Mouse (Mus musculus) liver, postnatal 0 days (tissue): Measurements from ENCODE around the gene Odf2. TPM values are rescaled to one million over a fixed set of nuclear protein-coding genes. Genes with fewer than 3 reads are reported as not detected.

ENCODE experiments used
- ATAC-seq: fragments of 200-750 bp; cut with Nextera tagmentation; 2 replicates; pipeline ENCODE4 v1.8.0; 2017; ENCODE audit warnings: mild to moderate bottlenecking, moderate library complexity
- DNase-seq: peaks from one replicate; pipeline ENCODE4 v3.0.0-alpha.2; 2016
- H3K27ac ChIP-seq: fragments of 300-500 bp; sonication (generic); 2 replicates; pipeline ENCODE4 v1.5.1; 2014; ENCODE audit warnings: antibody characterized with exemption, moderate library complexity, mild to moderate bottlenecking, low read depth
- H3K27me3 ChIP-seq: fragments of 300-500 bp; sonication (generic); 2 replicates; pipeline ENCODE4 v1.6.1; 2014; ENCODE audit warnings: low read length, control low read depth, mixed read lengths; ENCODE audit not compliant: insufficient read depth
- H3K36me3 ChIP-seq: fragments of 300-500 bp; sonication (generic); replicated peaks from 2 replicates; pipeline ENCODE4 v1.6.1; 2014; ENCODE audit warnings: mild to moderate bottlenecking, control low read depth, low read length, moderate library complexity, mixed read lengths; ENCODE audit not compliant: insufficient read depth
- H3K4me1 ChIP-seq: fragments of 300-500 bp; sonication (generic); 2 replicates; pipeline ENCODE4 v1.6.1; 2014; ENCODE audit warnings: antibody characterized with exemption, mild to moderate bottlenecking, control low read depth; ENCODE audit not compliant: insufficient read depth
- H3K4me2 ChIP-seq: fragments of 300-500 bp; sonication (generic); 2 replicates; pipeline ENCODE4 v1.6.1; 2014; ENCODE audit warnings: low read depth, mild to moderate bottlenecking, low read length, moderate library complexity, mixed read lengths
- H3K4me3 ChIP-seq: fragments of 300-500 bp; sonication (generic); 2 replicates; pipeline ENCODE4 v1.5.1; 2014; ENCODE audit warnings: low read depth, low read length
- H3K9ac ChIP-seq: fragments of 300-500 bp; sonication (generic); replicated peaks from 2 replicates; pipeline ENCODE4 v1.6.1; 2014; ENCODE audit warnings: mild to moderate bottlenecking, moderate library complexity
- H3K9me3 ChIP-seq: fragments of 300-500 bp; sonication (generic); 2 replicates; pipeline ENCODE4 v1.6.1; 2016; ENCODE audit warnings: mild to moderate bottlenecking, control low read depth, low read length, mixed read lengths
- CTCF ChIP-seq: sonication (generic); IDR thresholded peaks from 2 replicates; pipeline ENCODE4 v1.5.1; 2016; ENCODE audit warnings: antibody characterized with exemption, low read depth
- EP300 ChIP-seq: IDR thresholded peaks from 2 replicates; pipeline ENCODE4 v1.6.1; 2016; ENCODE audit warnings: antibody characterized with exemption, low read depth, mild to moderate bottlenecking
- WGBS: fragments of 180-500 bp; shearing (Covaris S2); extraction: QIAGEN DNeasy Blood & Tissue Kit; methylation state at CpG from one replicate; pipeline ENCODE4 v1.1.7; 2014; ENCODE audit not compliant: insufficient replicate concordance; 5-methylcytosine and 5-hydroxymethylcytosine counted together
- polyA plus RNA-seq: library from polyadenylated mRNA; unstranded; fragments of >200 nt; fragmentation: Nextera tagmentation; extraction: Ambion mirVana; gene quantifications from 2 replicates; pipeline ENCODE4 v1.2.1, GENCODE M21; 2015

The Odf2 gene
- polyA plus RNA-seq, result 19.0 and 22.1 TPM in 2 replicates

DNA sequence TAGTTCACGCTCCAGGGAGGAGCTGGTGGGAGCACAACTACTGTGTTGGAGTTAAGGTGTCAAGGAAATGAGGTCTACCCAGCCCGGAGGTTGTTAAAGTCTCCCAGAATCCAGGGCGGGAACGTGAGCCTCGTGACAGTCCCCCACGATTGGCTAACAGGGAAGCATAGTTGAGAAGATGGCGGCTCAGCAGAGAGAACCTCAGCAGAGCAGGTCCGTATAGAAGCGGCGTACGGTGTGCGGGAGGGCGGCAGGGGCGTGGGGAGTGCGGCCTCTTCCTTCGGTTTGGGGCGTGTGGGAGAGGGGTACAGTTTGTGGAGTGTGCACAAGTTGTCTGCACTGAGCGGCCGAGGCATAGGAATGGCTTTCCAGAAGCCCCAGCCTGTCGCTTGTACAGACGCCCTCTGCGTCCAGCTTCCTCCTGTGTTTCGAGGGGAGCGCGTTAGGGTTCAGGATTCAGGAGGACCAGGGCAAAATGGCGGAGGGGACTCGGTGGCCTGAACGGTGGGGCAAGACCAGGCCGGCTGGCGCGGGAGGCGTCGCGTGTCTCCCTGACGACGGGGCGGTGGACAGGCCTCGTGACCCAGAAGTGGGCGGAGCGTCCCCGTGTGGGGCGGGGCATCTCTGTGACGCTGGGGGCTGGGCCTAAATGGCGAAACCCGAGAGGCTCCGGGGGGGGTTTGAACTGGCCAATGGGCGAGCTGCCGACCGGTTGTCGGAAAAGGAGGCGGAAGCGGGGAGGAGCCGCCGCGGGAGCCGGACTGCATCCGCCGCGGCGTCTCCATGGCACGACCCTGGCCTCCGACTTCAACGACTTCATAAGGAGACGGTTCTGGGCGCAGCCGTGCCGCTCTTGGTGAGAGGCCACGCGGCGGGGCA lies at the start of gene Odf2:
Gene Odf2 (plus strand): TSS at position 156 of the 879 bp plus-strand sequence.
- WGBS, result under 1% methylated on average over 69 of the region's 70 CpGs
- H3K4me3 ChIP-seq, result peak within 1 kb of the TSS; percentile 99
- H3K27ac ChIP-seq, result peak within 1 kb of the TSS; percentile 97
- H3K27me3 ChIP-seq, result no peaks in the 10 kb centered on the region
- peak; percentile 87 for ATAC-seq
- peak within 1 kb of the TSS; percentile 99 for H3K9ac ChIP-seq
- H3K4me1 ChIP-seq, result peaks cover 19% of the 10 kb centered on the region
- peak within 1 kb of the TSS; percentile 85 for H3K4me2 ChIP-seq
- H3K36me3 ChIP-seq, result peaks cover 28% of the 10 kb centered on the region
- TF ChIP-seq EP300 (no peak), CTCF (0 out of 2 replicates have a peak, but pooled peaks have one; percentile 4)
- no peaks in the 10 kb centered on the region for H3K9me3 ChIP-seq
- DNase-seq, result peak; percentile 100

DNA sequence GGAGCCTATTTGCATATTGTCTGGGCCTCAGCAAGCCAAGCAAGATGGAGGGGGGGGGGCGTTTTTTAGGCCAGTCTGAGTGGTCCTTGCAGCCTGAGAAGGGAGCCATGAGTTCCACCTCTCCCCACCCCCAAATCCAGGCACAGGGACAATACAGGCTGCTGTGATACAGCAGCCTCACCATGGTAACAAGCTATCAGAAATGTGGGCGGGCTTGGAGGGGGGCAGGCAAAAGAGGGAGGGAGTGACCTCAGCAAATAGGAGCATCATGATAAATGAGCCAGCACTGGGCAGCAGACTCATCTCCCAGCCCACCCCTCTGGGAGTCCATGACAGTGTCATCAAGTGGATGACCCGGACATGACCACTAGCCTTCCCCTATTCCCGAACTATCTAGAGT lies 49.6 kb upstream of the Odf2 start:
- Histone ChIP-seq H3K27me3 (no peaks in the 10 kb centered on the region), H3K27ac (no peak overlapping the region), H3K36me3 (peaks cover 19% of the 10 kb centered on the region; the same call in 1 of the 2 replicates), H3K4me3 (no peak overlapping the region), H3K9ac (no peak overlapping the region), H3K4me1 (no peaks in the 10 kb centered on the region), H3K4me2 (no peak overlapping the region), H3K9me3 (no peaks in the 10 kb centered on the region)
- WGBS, result 62% methylated on average over 4 of the region's 4 CpGs
- ATAC-seq (no peak), DNase-seq (no peak)
- TF ChIP-seq EP300 (no peak), CTCF (no peak)

DNA sequence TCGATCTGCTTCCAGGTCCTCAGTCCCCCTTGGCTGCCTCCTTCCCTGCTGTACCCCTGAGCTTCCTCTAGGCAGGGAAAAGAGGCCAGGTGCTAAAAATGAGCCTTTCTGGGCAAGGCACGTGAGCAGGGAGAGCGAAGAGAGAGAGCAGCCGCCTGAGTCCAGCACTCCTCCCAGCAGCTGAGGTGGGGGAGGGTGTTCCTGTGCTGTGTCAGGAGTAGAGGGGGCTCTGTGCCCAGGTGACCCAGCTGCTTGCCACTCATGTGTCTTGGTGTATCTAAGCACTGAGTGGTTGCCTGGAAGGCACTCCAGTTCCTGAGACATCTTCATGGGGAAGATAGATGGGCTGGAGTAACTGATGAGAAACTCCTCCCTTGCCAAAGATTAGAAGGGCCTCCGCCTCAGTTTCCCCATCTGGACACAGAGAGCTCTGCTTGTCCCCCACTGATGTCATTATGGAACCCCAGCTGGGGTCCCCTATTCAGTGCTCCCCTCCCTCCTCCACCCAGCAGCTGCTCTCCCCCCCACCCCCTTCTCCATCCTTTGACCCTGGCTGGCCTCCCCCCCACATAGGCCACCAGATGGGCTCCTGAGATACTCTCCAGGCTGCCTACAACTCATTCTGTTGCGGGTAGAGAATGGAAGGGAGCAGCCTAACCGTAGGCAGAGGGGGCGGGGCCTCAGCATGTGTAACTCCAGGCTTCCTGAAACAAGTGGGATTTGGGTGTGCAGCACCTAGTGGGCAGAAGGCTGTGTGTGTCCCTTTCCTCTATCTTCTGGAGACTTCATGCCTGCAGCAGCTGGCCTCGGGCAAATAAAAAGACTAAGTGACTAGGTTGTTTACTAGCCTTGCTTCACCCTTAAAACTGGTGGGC lies 45.6 kb upstream of the Odf2 start:
- TF ChIP-seq CTCF (no peak), EP300 (no peak)
- Histone ChIP-seq H3K36me3 (peaks cover 14% of the 10 kb centered on the region; the same call in 1 of the 2 replicates), H3K27ac (no peak overlapping the region), H3K4me3 (no peak overlapping the region), H3K9ac (no peak overlapping the region), H3K9me3 (no peaks in the 10 kb centered on the region), H3K4me1 (peaks cover 2% of the 10 kb centered on the region), H3K27me3 (peaks cover 13% of the 10 kb centered on the region; the same call in 1 of the 2 replicates), H3K4me2 (no peak overlapping the region)
- ATAC-seq, result no peak
- no peak for DNase-seq
- WGBS, result 78% methylated on average over 9 of the region's 9 CpGs

DNA sequence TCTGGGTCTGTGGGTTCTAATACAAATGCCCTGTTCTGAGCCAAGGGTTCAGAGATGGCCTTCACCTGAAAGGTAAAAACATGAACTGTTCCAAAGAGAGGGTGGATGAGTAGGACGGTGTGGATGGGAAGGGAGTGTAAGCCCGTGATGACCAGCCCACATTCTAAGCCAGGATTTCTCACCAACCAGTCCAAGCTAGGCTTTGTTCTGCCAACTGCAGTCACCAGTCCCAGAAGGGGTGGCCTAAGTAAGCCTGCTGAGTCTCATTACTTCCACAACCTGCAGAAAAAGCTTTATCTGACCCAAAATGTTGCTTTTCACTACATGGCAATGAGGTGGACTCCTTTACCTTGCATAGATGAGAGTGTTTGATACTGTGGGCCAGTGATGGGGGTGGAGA lies 44.9 kb upstream of the Odf2 start:
- Histone ChIP-seq H3K27me3 (peaks cover 13% of the 10 kb centered on the region; the same call in 1 of the 2 replicates), H3K9me3 (no peaks in the 10 kb centered on the region), H3K9ac (no peak overlapping the region), H3K4me2 (no peak overlapping the region), H3K4me3 (no peak overlapping the region), H3K4me1 (peaks cover 2% of the 10 kb centered on the region), H3K36me3 (peaks cover 14% of the 10 kb centered on the region; the same call in 1 of the 2 replicates), H3K27ac (no peak overlapping the region)
- TF ChIP-seq EP300 (no peak), CTCF (no peak)
- 90% methylated on average over 2 of the region's 2 CpGs for WGBS
- DNase-seq (no peak), ATAC-seq (no peak)

DNA sequence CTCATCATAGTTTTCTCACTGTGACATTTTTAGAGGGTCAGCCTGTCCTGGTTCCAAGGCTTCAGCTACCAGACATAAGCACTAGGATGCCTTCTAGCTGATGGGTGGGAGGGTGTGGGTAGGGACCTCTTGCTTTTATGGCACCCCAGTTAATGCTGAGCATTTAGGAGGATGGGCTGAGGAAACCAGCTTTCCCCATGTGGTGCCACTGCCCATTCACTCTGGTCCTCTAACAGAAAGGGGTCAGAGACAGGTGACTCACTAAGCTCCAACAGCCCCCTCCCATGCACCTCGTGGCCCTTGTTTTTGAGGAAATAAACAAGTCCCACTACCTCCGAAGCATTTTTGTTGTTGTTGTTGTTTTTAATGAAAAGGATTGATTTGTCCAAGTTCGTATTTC lies 44.4 kb upstream of the Odf2 start:
- H3K4me3 ChIP-seq, result no peak overlapping the region
- H3K36me3 ChIP-seq, result peaks cover 14% of the 10 kb centered on the region; the same call in 1 of the 2 replicates
- H3K4me1 ChIP-seq, result peaks cover 2% of the 10 kb centered on the region
- H3K27me3 ChIP-seq, result peaks cover 13% of the 10 kb centered on the region; the same call in 1 of the 2 replicates
- no peak overlapping the region for H3K4me2 ChIP-seq
- H3K9me3 ChIP-seq, result no peaks in the 10 kb centered on the region
- 55% methylated on average over 3 of the region's 3 CpGs for WGBS
- no peak overlapping the region for H3K27ac ChIP-seq
- no peak overlapping the region for H3K9ac ChIP-seq
- ATAC-seq, result no peak
- TF ChIP-seq EP300 (no peak), CTCF (no peak)
- no peak for DNase-seq

DNA sequence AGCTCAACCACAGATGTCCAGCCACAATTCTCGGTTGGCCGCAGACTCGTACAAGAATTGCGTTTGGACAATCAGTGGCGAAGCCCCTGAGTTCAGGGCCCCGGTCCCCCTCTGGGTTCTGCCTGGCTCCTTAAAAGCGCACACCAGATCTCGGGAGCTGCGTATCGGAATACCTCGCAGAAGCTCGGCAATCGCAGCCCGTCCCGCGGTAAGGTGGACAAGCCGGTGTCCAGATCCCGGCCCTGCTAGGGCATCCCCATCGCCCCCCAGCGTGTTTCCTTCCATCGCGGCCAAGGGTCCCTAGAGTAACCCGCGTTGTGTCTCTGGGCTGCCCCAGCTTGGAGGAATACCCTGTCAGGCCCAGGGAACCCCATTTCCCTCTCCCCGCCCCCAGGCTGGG lies 43.4 kb upstream of the Odf2 start:
- H3K9me3 ChIP-seq, result no peaks in the 10 kb centered on the region
- H3K27ac ChIP-seq, result no peak overlapping the region
- TF ChIP-seq EP300 (no peak), CTCF (no peak)
- H3K9ac ChIP-seq, result no peak overlapping the region
- no peak for ATAC-seq
- 50% methylated on average over 25 of the region's 25 CpGs for WGBS
- H3K4me3 ChIP-seq, result no peak overlapping the region
- DNase-seq, result no peak
- peaks cover 2% of the 10 kb centered on the region for H3K4me1 ChIP-seq
- H3K27me3 ChIP-seq, result peaks cover 13% of the 10 kb centered on the region; the same call in 1 of the 2 replicates
- H3K36me3 ChIP-seq, result peaks cover 14% of the 10 kb centered on the region; the same call in 1 of the 2 replicates
- H3K4me2 ChIP-seq, result no peak overlapping the region
